Mouse (Mus musculus) stomach, embryonic 16.5 days (tissue): ENCODE results near the gene Sgce. TPM values are rescaled to one million over a fixed set of nuclear protein-coding genes. Genes with fewer than 3 reads are reported as not detected.

Experiments
- ATAC-seq: fragments of 200-750 bp; cut with Nextera tagmentation; 2 replicates; pipeline ENCODE4 v1.8.0; 2017; ENCODE audit warnings: moderate number of reproducible peaks, moderate TSS enrichment; ENCODE audit not compliant: insufficient read depth, low FRiP score
- H3K27ac ChIP-seq: fragments of 300-500 bp; sonication (generic); 2 replicates; pipeline ENCODE4 v1.5.1; 2014; ENCODE audit warnings: low read length
- H3K27me3 ChIP-seq: fragments of 300-500 bp; sonication (generic); 2 replicates; pipeline ENCODE4 v1.6.1; 2014; ENCODE audit warnings: low read length, control low read depth, mixed read lengths; ENCODE audit not compliant: control insufficient read depth, insufficient read depth
- H3K36me3 ChIP-seq: fragments of 300-500 bp; sonication (generic); 2 replicates; pipeline ENCODE4 v1.6.1; 2014; ENCODE audit warnings: low read length; ENCODE audit not compliant: control insufficient read depth, insufficient read depth
- H3K4me1 ChIP-seq: fragments of 300-500 bp; sonication (generic); 2 replicates; pipeline ENCODE4 v1.6.1; 2014; ENCODE audit warnings: low read length, control low read depth, mixed read lengths; ENCODE audit not compliant: control insufficient read depth, insufficient read depth
- H3K4me2 ChIP-seq: fragments of 300-500 bp; sonication (generic); 2 replicates; pipeline ENCODE4 v1.6.1; 2014; ENCODE audit warnings: low read depth, low read length, mixed read lengths
- H3K4me3 ChIP-seq: fragments of 300-500 bp; sonication (generic); replicated peaks from 2 replicates; pipeline ENCODE4 v1.5.1; 2014; ENCODE audit warnings: mild to moderate bottlenecking, low read length
- H3K9ac ChIP-seq: fragments of 300-500 bp; sonication (generic); 2 replicates; pipeline ENCODE4 v1.6.1; 2014; ENCODE audit warnings: low read length
- H3K9me3 ChIP-seq: fragments of 300-500 bp; sonication (generic); replicated peaks from 2 replicates; pipeline ENCODE4 v1.6.1; 2016; ENCODE audit warnings: low read length, control low read depth; ENCODE audit not compliant: control insufficient read depth
- WGBS: fragments of 180-500 bp; shearing (Covaris S2); extraction: QIAGEN DNeasy Blood & Tissue Kit; methylation state at CpG from one replicate; pipeline ENCODE4 v1.1.7; 2014; 5-methylcytosine and 5-hydroxymethylcytosine counted together
- polyA plus RNA-seq: library from polyadenylated mRNA; unstranded; fragments of >200 nt; fragmentation: Nextera tagmentation; extraction: Ambion mirVana; gene quantifications from 2 replicates; pipeline ENCODE4 v1.2.1, GENCODE M21; 2015

Gene Sgce
- polyA plus RNA-seq, 1 experiment from 2014 or later: 69.6 TPM

DNA sequence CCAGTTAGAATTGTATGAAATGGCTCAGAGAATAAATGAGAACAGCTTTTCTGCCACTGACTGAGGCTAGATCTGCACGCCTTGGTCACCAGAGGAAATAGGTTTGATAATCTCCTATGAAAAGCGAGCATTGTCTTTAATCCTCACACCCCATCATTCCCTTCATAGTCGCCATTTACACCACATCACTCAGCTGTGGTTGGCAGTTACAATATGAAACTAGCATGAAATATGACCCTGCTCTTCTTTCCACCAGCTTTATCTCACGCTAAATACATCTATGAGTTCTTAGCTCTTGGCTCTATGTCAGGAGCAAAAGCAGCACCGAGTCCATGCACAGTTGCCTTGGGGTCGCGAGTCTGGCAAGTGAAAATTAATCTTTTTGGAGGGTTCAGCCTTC is 43.1 kb downstream of the Sgce start:
- Histone ChIP-seq H3K9me3 (no peaks in the 10 kb centered on the region), H3K4me1 (no peaks in the 10 kb centered on the region), H3K36me3 (no peaks in the 10 kb centered on the region), H3K27ac (no peak overlapping the region), H3K27me3 (no peaks in the 10 kb centered on the region), H3K4me3 (no peak overlapping the region), H3K9ac (no peak overlapping the region), H3K4me2 (no peak overlapping the region)
- ATAC-seq: no peak
- WGBS: 60% methylated on average over 7 of the region's 7 CpGs

DNA sequence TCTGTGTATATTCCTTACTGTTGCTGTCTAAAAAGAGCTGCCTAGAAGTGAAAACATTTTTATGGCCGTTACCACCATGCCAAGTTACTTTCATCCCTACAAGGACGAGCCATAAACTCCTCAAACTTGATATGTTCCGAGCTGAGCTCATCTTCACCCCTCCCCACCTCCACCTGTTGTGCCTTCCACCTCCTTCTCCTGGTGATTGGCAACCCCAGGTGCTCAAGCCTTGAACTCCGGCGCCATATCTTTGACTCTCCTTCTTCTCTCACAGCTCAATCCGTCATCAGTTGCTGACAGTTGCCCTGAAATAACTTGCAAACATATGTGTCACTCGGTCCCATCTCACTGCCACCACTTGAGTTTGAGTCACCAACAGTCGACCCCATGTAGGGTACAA is 45.4 kb downstream of the Sgce start:
- no peaks in the 10 kb centered on the region for H3K27me3 ChIP-seq
- 83% methylated on average over 8 of the region's 8 CpGs for WGBS

DNA sequence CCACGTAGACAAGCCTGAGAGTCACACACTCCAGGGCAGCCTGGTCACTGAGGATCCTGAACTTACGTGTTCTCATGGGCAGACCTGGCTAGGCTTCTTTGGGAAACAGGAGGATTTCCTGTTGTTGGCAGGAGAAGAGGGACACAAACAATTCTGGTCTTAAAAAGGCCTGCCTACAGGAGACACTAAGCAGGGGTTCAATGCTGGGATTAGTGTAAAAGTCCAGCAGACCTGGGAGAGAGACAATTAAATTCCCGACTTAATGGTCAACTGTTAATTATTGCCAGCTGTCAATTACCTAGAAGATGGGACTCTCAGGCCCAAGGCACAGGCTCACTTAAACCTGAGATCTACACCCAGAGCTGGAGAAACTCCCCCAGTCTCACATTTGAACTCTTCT is 51.2 kb downstream of the Sgce start:
- Histone ChIP-seq H3K9me3 (no peaks in the 10 kb centered on the region), H3K27ac (no peak overlapping the region), H3K4me1 (no peaks in the 10 kb centered on the region), H3K9ac (no peak overlapping the region), H3K4me2 (no peak overlapping the region), H3K36me3 (no peaks in the 10 kb centered on the region), H3K4me3 (no peak overlapping the region), H3K27me3 (no peaks in the 10 kb centered on the region)
- 83% methylated on average over 3 of the region's 3 CpGs for WGBS
- no peak for ATAC-seq

More for the DNA sequence above, 45.4 kb downstream of the Sgce start:
- H3K9ac ChIP-seq: no peak overlapping the region
- no peak overlapping the region for H3K27ac ChIP-seq
- no peaks in the 10 kb centered on the region for H3K9me3 ChIP-seq
- no peak overlapping the region for H3K4me2 ChIP-seq
- H3K4me3 ChIP-seq: no peak overlapping the region
- no peaks in the 10 kb centered on the region for H3K36me3 ChIP-seq
- no peaks in the 10 kb centered on the region for H3K4me1 ChIP-seq
- ATAC-seq: no peak

- no peak overlapping the region for H3K4me2 ChIP-seq
- no peak overlapping the region for H3K27ac ChIP-seq
- H3K4me3 ChIP-seq: no peak overlapping the region
- H3K9me3 ChIP-seq: no peaks in the 10 kb centered on the region
- 54% methylated on average over 8 of the region's 8 CpGs for WGBS
- H3K4me1 ChIP-seq: no peaks in the 10 kb centered on the region
- ATAC-seq: no peak
- H3K9ac ChIP-seq: no peak overlapping the region
- H3K27me3 ChIP-seq: no peaks in the 10 kb centered on the region
- H3K36me3 ChIP-seq: no peaks in the 10 kb centered on the region
These were observed 52.3 kb downstream of the Sgce start for GRCm38 (mm10) chr6:4694672-4695231.

DNA sequence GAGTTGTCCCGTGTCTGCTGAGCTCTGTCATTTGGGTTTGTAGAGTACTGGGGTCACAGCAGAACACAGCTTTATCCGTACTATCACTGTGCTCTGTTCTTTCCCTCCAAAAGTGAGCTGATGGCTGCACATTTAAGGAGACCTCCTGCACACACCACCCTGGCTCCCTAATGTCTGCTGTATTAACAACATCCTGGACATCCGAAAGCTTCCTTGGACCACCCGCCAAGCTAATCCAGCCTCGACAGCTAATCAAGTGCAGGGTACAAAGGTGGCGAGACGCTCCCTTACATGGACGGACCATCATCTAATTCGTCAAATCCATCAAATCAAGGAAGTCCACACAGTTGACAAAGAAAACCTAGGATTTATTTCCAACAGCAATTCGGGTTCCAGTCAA is 53.5 kb downstream of the Sgce start:
- Histone ChIP-seq H3K27me3 (no peaks in the 10 kb centered on the region), H3K4me1 (no peaks in the 10 kb centered on the region), H3K9ac (no peak overlapping the region), H3K36me3 (no peaks in the 10 kb centered on the region), H3K9me3 (no peaks in the 10 kb centered on the region), H3K4me3 (no peak overlapping the region), H3K27ac (no peak overlapping the region), H3K4me2 (no peak overlapping the region)
- ATAC-seq: no peak
- WGBS: 45% methylated on average over 10 of the region's 10 CpGs

DNA sequence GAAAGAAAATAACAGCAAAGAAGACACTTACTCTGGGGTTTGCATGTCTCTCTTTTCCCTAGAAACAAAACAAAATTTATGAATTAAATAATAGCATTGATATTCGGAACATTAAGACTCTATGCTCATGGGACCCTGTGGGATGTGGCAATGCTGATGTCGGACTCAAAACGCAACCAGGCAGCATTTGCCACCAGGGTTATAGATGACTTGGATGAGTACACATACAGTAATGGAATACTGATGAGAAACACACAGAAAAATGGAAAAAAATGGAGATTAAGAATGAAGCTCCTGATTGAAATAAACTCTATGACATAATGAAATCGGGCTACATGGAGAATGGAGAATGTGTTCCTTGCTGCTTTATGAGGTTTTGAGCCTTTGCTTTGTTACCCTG is 56.6 kb downstream of the Sgce start:
- Histone ChIP-seq H3K36me3 (no peaks in the 10 kb centered on the region), H3K9ac (no peak overlapping the region), H3K4me2 (no peak overlapping the region), H3K4me1 (no peaks in the 10 kb centered on the region), H3K27ac (no peak overlapping the region), H3K9me3 (no peaks in the 10 kb centered on the region), H3K4me3 (no peak overlapping the region), H3K27me3 (no peaks in the 10 kb centered on the region)
- ATAC-seq: no peak
- 91% methylated on average over 4 of the region's 4 CpGs for WGBS

DNA sequence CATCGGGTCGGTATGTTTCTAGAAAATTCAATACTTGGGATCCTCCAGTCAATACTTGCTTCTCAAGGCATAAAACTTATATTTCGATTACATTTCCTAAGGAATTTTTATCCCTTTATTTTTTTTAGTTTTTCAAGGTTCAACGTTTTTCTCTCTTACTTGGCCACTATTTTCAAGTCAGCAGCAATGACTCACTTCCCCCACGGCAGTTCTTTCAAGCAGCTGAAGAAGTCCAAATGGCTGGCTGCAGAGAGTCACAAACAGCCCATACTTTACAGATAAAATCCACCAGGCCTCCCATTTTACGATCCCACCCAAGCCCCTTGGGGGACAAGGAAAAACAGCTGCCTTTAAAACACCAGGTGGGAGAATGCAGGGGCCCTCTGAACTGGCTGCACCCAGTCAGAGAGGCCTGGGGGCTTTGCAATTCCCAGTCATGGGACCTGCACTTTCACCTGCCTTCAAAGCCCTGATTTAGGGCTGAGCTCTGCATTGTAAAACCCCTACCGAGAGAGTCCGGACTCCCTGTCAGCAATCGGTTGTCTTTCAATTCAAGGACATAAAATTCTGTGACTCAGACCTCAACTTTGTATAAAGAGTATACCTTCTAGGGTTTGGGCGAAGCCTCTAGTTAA is 62.2 kb downstream of the Sgce start:
- Histone ChIP-seq H3K27me3 (no peaks in the 10 kb centered on the region), H3K27ac (no peak overlapping the region), H3K9me3 (no peaks in the 10 kb centered on the region), H3K4me1 (no peaks in the 10 kb centered on the region), H3K36me3 (no peaks in the 10 kb centered on the region), H3K4me2 (no peak overlapping the region), H3K4me3 (no peak overlapping the region), H3K9ac (no peak overlapping the region)
- no peak for ATAC-seq
- 61% methylated on average over 10 of the region's 10 CpGs for WGBS

DNA sequence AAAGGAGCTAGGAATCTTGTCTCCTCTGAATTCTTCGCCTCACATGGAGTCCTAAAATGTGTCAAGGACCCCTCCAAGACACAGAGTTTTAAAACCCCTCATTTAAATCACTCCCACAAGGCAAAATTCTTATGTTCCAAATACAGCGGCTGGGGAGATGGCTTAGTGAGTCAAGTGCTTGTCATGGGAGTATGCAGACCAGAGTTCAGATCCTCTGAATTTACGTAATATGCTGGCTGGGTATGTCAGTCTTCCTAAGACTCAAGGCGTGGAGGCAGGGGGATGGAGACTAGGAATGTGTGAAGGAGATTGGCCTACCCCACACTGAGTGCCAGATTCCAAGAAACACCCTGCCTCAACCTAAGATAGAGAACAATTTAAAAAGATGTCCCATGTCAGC is 66.4 kb downstream of the Sgce start:
- 85% methylated on average over 4 of the region's 4 CpGs for WGBS
- Histone ChIP-seq H3K4me2 (no peak overlapping the region), H3K27ac (no peak overlapping the region), H3K9me3 (no peaks in the 10 kb centered on the region), H3K36me3 (no peaks in the 10 kb centered on the region), H3K9ac (no peak overlapping the region), H3K4me1 (no peaks in the 10 kb centered on the region), H3K4me3 (no peak overlapping the region), H3K27me3 (no peaks in the 10 kb centered on the region)
- ATAC-seq: no peak

- ATAC-seq: no peak
- Histone ChIP-seq H3K4me1 (no peaks in the 10 kb centered on the region), H3K36me3 (no peaks in the 10 kb centered on the region), H3K9me3 (no peaks in the 10 kb centered on the region), H3K9ac (no peak overlapping the region), H3K4me2 (no peak overlapping the region), H3K27me3 (no peaks in the 10 kb centered on the region), H3K4me3 (no peak overlapping the region), H3K27ac (no peak overlapping the region)
- 91% methylated on average over 1 of the region's 1 CpGs for whole genome bisulfite sequencing
These were observed 67.0 kb downstream of the Sgce start for GRCm38 (mm10) chr6:4679981-4680380.
